Mouse (Mus musculus): ENCODE data around the gene Cyfip2. TPM values are rescaled to one million over a fixed set of nuclear protein-coding genes. Genes with fewer than 3 reads are reported as not detected.

Cyfip2 gene
- polyA plus RNA-seq (2016; fragmentation: Nextera tagmentation; extraction: Ambion mirVana), result 4.9 TPM in 2 replicates

- H3K9me3 ChIP-seq (replicated peaks), result no peaks in the 10 kb centered on the region
- H3K4me1 ChIP-seq, result peaks cover 22% of the 10 kb centered on the region
- peaks cover 23% of the 10 kb centered on the region for H3K27me3 ChIP-seq (replicated peaks)
- no peak within 1 kb of the TSS for H3K27ac ChIP-seq
- peak within 1 kb of the TSS; percentile 63 for H3K4me3 ChIP-seq
- 11% methylated on average over 14 of the region's 14 CpGs for WGBS (ENCODE audit: insufficient replicate concordance)
- peak within 1 kb of the TSS; percentile 97 for H3K4me2 ChIP-seq
- H3K9ac ChIP-seq, result peak within 1 kb of the TSS; percentile 60
- H3K36me3 ChIP-seq, result no peaks in the 10 kb centered on the region
- ATAC-seq, result 0 out of 2 replicates have a peak, but pooled peaks have one; percentile 1
These were observed at the start of gene Cyfip2 for GRCm38 (mm10) chr11:46312523-46313035. Cyfip2 (minus strand) TSS chr11:46312859.

GRCm38 (mm10) chr11:46360991-46361665, 48.5 kb upstream of the Cyfip2 start:
- H3K4me3 ChIP-seq, result no peak overlapping the region
- WGBS (ENCODE audit: insufficient replicate concordance), result 68% methylated on average over 2 of the region's 2 CpGs
- no peak for ATAC-seq
- no peak overlapping the region for H3K9ac ChIP-seq
- 0 out of 2 replicates have a peak, but pooled peaks cover 4% of the 10 kb centered on the region for H3K27me3 ChIP-seq (replicated peaks)
- no peak overlapping the region for H3K4me2 ChIP-seq
- H3K27ac ChIP-seq, result no peak overlapping the region
- H3K36me3 ChIP-seq, result no peaks in the 10 kb centered on the region
- no peaks in the 10 kb centered on the region for H3K4me1 ChIP-seq
- H3K9me3 ChIP-seq (replicated peaks), result no peaks in the 10 kb centered on the region

- no peak overlapping the region for H3K4me3 ChIP-seq
- no peak for ATAC-seq
These were observed 45.7 kb upstream of the Cyfip2 start for GRCm38 (mm10) chr11:46358369-46358768.

GRCm38 (mm10) chr11:46349681-46350410, 37.2 kb upstream of the Cyfip2 start:
- H3K27me3 ChIP-seq (replicated peaks), result no peaks in the 10 kb centered on the region
- no peaks in the 10 kb centered on the region for H3K9me3 ChIP-seq (replicated peaks)
- H3K36me3 ChIP-seq, result no peaks in the 10 kb centered on the region
- H3K4me3 ChIP-seq, result no peak overlapping the region
- no peak overlapping the region for H3K9ac ChIP-seq
- no peak overlapping the region for H3K27ac ChIP-seq
- H3K4me1 ChIP-seq, result no peaks in the 10 kb centered on the region
- no peak overlapping the region for H3K4me2 ChIP-seq
- WGBS (ENCODE audit: insufficient replicate concordance), result 63% methylated on average over 2 of the region's 2 CpGs
- ATAC-seq, result no peak

More at GRCm38 (mm10) chr11:46358369-46358768, 45.7 kb upstream of the Cyfip2 start:
- Histone ChIP-seq H3K9me3 (replicated peaks) (no peaks in the 10 kb centered on the region), H3K27me3 (replicated peaks) (0 out of 2 replicates have a peak, but pooled peaks cover 4% of the 10 kb centered on the region), H3K36me3 (no peaks in the 10 kb centered on the region), H3K4me2 (no peak overlapping the region), H3K27ac (no peak overlapping the region), H3K9ac (no peak overlapping the region), H3K4me1 (no peaks in the 10 kb centered on the region)
- 49% methylated on average over 1 of the region's 1 CpGs for WGBS (ENCODE audit: insufficient replicate concordance)

- no peak for ATAC-seq
- Histone ChIP-seq H3K9ac (no peak overlapping the region), H3K36me3 (no peaks in the 10 kb centered on the region), H3K4me3 (no peak overlapping the region), H3K27me3 (replicated peaks) (no peaks in the 10 kb centered on the region), H3K9me3 (replicated peaks) (no peaks in the 10 kb centered on the region), H3K4me2 (no peak overlapping the region), H3K27ac (no peak overlapping the region), H3K4me1 (no peaks in the 10 kb centered on the region)
- WGBS (ENCODE audit: insufficient replicate concordance), result 54% methylated on average over 3 of the region's 3 CpGs
These were observed 35.8 kb upstream of the Cyfip2 start for GRCm38 (mm10) chr11:46348416-46348815.

- H3K9me3 ChIP-seq (replicated peaks), result no peaks in the 10 kb centered on the region
- H3K4me3 ChIP-seq, result no peak overlapping the region
- H3K4me2 ChIP-seq, result no peak overlapping the region
- no peak for ATAC-seq
- H3K27me3 ChIP-seq (replicated peaks), result no peaks in the 10 kb centered on the region
- H3K36me3 ChIP-seq, result no peaks in the 10 kb centered on the region
- 69% methylated on average over 5 of the region's 5 CpGs for WGBS (ENCODE audit: insufficient replicate concordance)
- H3K27ac ChIP-seq, result no peak overlapping the region
- no peaks in the 10 kb centered on the region for H3K4me1 ChIP-seq
- H3K9ac ChIP-seq, result no peak overlapping the region
These were observed 35.1 kb upstream of the Cyfip2 start for GRCm38 (mm10) chr11:46347756-46348155.

GRCm38 (mm10) chr11:46343886-46344546, 31.4 kb upstream of the Cyfip2 start:
- Histone ChIP-seq H3K9ac (no peak overlapping the region), H3K27ac (no peak overlapping the region), H3K4me2 (no peak overlapping the region), H3K4me3 (no peak overlapping the region), H3K36me3 (no peaks in the 10 kb centered on the region), H3K9me3 (replicated peaks) (no peaks in the 10 kb centered on the region), H3K27me3 (replicated peaks) (no peaks in the 10 kb centered on the region), H3K4me1 (no peaks in the 10 kb centered on the region)
- ATAC-seq, result no peak
- WGBS (ENCODE audit: insufficient replicate concordance), result 21% methylated on average over 5 of the region's 5 CpGs

- H3K9me3 ChIP-seq (replicated peaks), result no peaks in the 10 kb centered on the region
- no peak overlapping the region for H3K27ac ChIP-seq
- no peaks in the 10 kb centered on the region for H3K4me1 ChIP-seq
- WGBS (ENCODE audit: insufficient replicate concordance), result 67% methylated on average over 4 of the region's 4 CpGs
- no peak overlapping the region for H3K9ac ChIP-seq
- H3K27me3 ChIP-seq (replicated peaks), result no peaks in the 10 kb centered on the region
- ATAC-seq, result no peak
- H3K36me3 ChIP-seq, result no peaks in the 10 kb centered on the region
- H3K4me3 ChIP-seq, result no peak overlapping the region
- no peak overlapping the region for H3K4me2 ChIP-seq
These were observed 29.3 kb upstream of the Cyfip2 start for GRCm38 (mm10) chr11:46341960-46342359.

GRCm38 (mm10) chr11:46336020-46336419, 23.4 kb upstream of the Cyfip2 start:
- Histone ChIP-seq H3K27ac (no peak overlapping the region), H3K4me2 (no peak overlapping the region), H3K4me3 (no peak overlapping the region), H3K27me3 (replicated peaks) (no peaks in the 10 kb centered on the region), H3K9me3 (replicated peaks) (no peaks in the 10 kb centered on the region), H3K36me3 (no peaks in the 10 kb centered on the region), H3K4me1 (no peaks in the 10 kb centered on the region), H3K9ac (no peak overlapping the region)
- ATAC-seq, result no peak
- 63% methylated on average over 5 of the region's 5 CpGs for WGBS (ENCODE audit: insufficient replicate concordance)

- no peak overlapping the region for H3K4me3 ChIP-seq
- H3K27ac ChIP-seq, result no peak overlapping the region
- no peak for ATAC-seq
- H3K4me2 ChIP-seq, result no peak overlapping the region
- H3K36me3 ChIP-seq, result no peaks in the 10 kb centered on the region
- H3K9me3 ChIP-seq (replicated peaks), result no peaks in the 10 kb centered on the region
- no peak overlapping the region for H3K9ac ChIP-seq
- WGBS (ENCODE audit: insufficient replicate concordance), result 83% methylated on average over 8 of the region's 8 CpGs
- H3K4me1 ChIP-seq, result no peaks in the 10 kb centered on the region
- H3K27me3 ChIP-seq (replicated peaks), result no peaks in the 10 kb centered on the region
These were observed 19.6 kb upstream of the Cyfip2 start for GRCm38 (mm10) chr11:46332217-46332616.

- Histone ChIP-seq H3K4me3 (no peak overlapping the region), H3K36me3 (no peaks in the 10 kb centered on the region), H3K9me3 (replicated peaks) (no peaks in the 10 kb centered on the region), H3K4me2 (no peak overlapping the region), H3K9ac (no peak overlapping the region), H3K27ac (no peak overlapping the region), H3K4me1 (no peaks in the 10 kb centered on the region), H3K27me3 (replicated peaks) (no peaks in the 10 kb centered on the region)
- WGBS (ENCODE audit: insufficient replicate concordance), result 67% methylated on average over 16 of the region's 16 CpGs
- no peak for ATAC-seq
These were observed 13.8 kb upstream of the Cyfip2 start for GRCm38 (mm10) chr11:46326271-46327015.
